Mouse (Mus musculus) kidney, embryonic 14.5 days (tissue): ENCODE results near the gene Arid4a. TPM values are rescaled to one million over a fixed set of nuclear protein-coding genes. Genes with fewer than 3 reads are reported as not detected.

Source experiments
- ATAC-seq: fragments of 200-750 bp; cut with Nextera tagmentation; 2 replicates; pipeline ENCODE4 v1.8.0; 2017; ENCODE audit warnings: moderate number of reproducible peaks, mild to moderate bottlenecking, moderate TSS enrichment, moderate library complexity; ENCODE audit not compliant: low FRiP score, low TSS enrichment
- H3K27ac ChIP-seq: fragments of 300-500 bp; sonication (generic); 2 replicates; pipeline ENCODE4 v1.5.1; 2014; ENCODE audit warnings: low read depth, mild to moderate bottlenecking, low read length, moderate library complexity, mixed read lengths
- H3K27me3 ChIP-seq: fragments of 300-500 bp; sonication (generic); 2 replicates; pipeline ENCODE4 v1.6.1; 2014; ENCODE audit warnings: mild to moderate bottlenecking, low read length; ENCODE audit not compliant: control insufficient read depth, insufficient read depth
- H3K36me3 ChIP-seq: fragments of 300-500 bp; sonication (generic); 2 replicates; pipeline ENCODE4 v1.6.1; 2014; ENCODE audit warnings: low read length, mixed read lengths; ENCODE audit not compliant: control insufficient read depth, insufficient read depth
- H3K4me1 ChIP-seq: fragments of 300-500 bp; sonication (generic); 2 replicates; pipeline ENCODE4 v1.6.1; 2014; ENCODE audit warnings: low read length, mixed read lengths; ENCODE audit not compliant: control insufficient read depth, insufficient read depth
- H3K4me2 ChIP-seq: fragments of 300-500 bp; sonication (generic); replicated peaks from 2 replicates; pipeline ENCODE4 v1.6.1; 2014; ENCODE audit warnings: low read depth, mild to moderate bottlenecking, low read length
- H3K4me3 ChIP-seq: fragments of 300-500 bp; sonication (generic); 2 replicates; pipeline ENCODE4 v1.5.1; 2014; ENCODE audit warnings: mild to moderate bottlenecking, low read length
- H3K9ac ChIP-seq: fragments of 300-500 bp; sonication (generic); 2 replicates; pipeline ENCODE4 v1.6.1; 2014; ENCODE audit warnings: low read depth, mild to moderate bottlenecking, low read length, moderate library complexity
- H3K9me3 ChIP-seq: fragments of 300-500 bp; sonication (generic); 2 replicates; pipeline ENCODE4 v1.6.1; 2016; ENCODE audit warnings: low read length; ENCODE audit not compliant: control insufficient read depth
- whole genome bisulfite sequencing: fragments of 180-500 bp; shearing (Covaris S2); extraction: QIAGEN DNeasy Blood & Tissue Kit; methylation state at CpG from one replicate; pipeline ENCODE4 v1.1.7; 2014; 5-methylcytosine and 5-hydroxymethylcytosine counted together
- polyA plus RNA-seq: library from polyadenylated mRNA; unstranded; fragments of >200 nt; fragmentation: Nextera tagmentation; extraction: Ambion mirVana; gene quantifications from 2 replicates; pipeline ENCODE4 v1.2.1, GENCODE M21; 2014

Arid4a gene
- polyA plus RNA-seq: 24.2 and 37.7 TPM in 2 replicates

- Histone ChIP-seq H3K27ac (peak within 1 kb of the TSS; percentile 97), H3K27me3 (no peaks in the 10 kb centered on the region), H3K36me3 (peaks cover 30% of the 10 kb centered on the region), H3K4me2 (peak within 1 kb of the TSS; percentile 69), H3K9ac (peak within 1 kb of the TSS; percentile 90), H3K4me1 (peaks cover 13% of the 10 kb centered on the region; the same call in 1 of the 2 replicates), H3K9me3 (no peaks in the 10 kb centered on the region), H3K4me3 (peak within 1 kb of the TSS; percentile 84)
- WGBS: under 1% methylated on average over 60 of the region's 61 CpGs
- ATAC-seq: peak; percentile 99
These were observed at the start of gene Arid4a for GRCm38 (mm10) chr12:71015363-71016210. Gene Arid4a, plus strand, starts transcription at chr12:71015990.

GRCm38 (mm10) chr12:70967581-70967980 lies 48.2 kb upstream of the Arid4a start:
- H3K27me3 ChIP-seq: no peaks in the 10 kb centered on the region
- 49% methylated on average over 8 of the region's 8 CpGs for WGBS
- peaks cover 11% of the 10 kb centered on the region for H3K36me3 ChIP-seq
- H3K27ac ChIP-seq: peak overlapping the region; percentile 90
- peak overlapping the region; percentile 56 for H3K4me2 ChIP-seq
- no peaks in the 10 kb centered on the region for H3K4me1 ChIP-seq
- no peak for ATAC-seq
- H3K4me3 ChIP-seq: peak overlapping the region; percentile 68
- peak overlapping the region; percentile 78; the same call in 1 of the 2 replicates for H3K9ac ChIP-seq
- no peaks in the 10 kb centered on the region for H3K9me3 ChIP-seq

- Histone ChIP-seq H3K4me2 (peak overlapping the region; percentile 56), H3K9me3 (no peaks in the 10 kb centered on the region), H3K36me3 (peaks cover 7% of the 10 kb centered on the region), H3K4me1 (no peaks in the 10 kb centered on the region), H3K9ac (peak overlapping the region; percentile 78), H3K4me3 (peak overlapping the region; percentile 68), H3K27me3 (no peaks in the 10 kb centered on the region), H3K27ac (peak overlapping the region; percentile 90)
- ATAC-seq: peak; percentile 82
- under 1% methylated on average over 35 of the region's 35 CpGs for WGBS
These were observed 47.5 kb upstream of the Arid4a start for GRCm38 (mm10) chr12:70968141-70968790.

GRCm38 (mm10) chr12:70968791-70969307 lies 46.9 kb upstream of the Arid4a start:
- Histone ChIP-seq H3K27me3 (no peaks in the 10 kb centered on the region), H3K27ac (peak overlapping the region; percentile 90), H3K4me3 (peak overlapping the region; percentile 68), H3K4me1 (no peaks in the 10 kb centered on the region), H3K9ac (peak overlapping the region; percentile 78; the same call in 1 of the 2 replicates), H3K9me3 (no peaks in the 10 kb centered on the region), H3K4me2 (peak overlapping the region; percentile 56), H3K36me3 (peaks cover 2% of the 10 kb centered on the region; the same call in 1 of the 2 replicates)
- peak; percentile 68 for ATAC-seq
- under 1% methylated on average over 15 of the region's 15 CpGs for WGBS

GRCm38 (mm10) chr12:70969485-70970184 lies 46.2 kb upstream of the Arid4a start:
- Histone ChIP-seq H3K9ac (no peak overlapping the region; the same call in 1 of the 2 replicates), H3K27ac (no peak overlapping the region), H3K36me3 (no peaks in the 10 kb centered on the region), H3K4me3 (peak overlapping the region; percentile 37), H3K27me3 (no peaks in the 10 kb centered on the region), H3K4me2 (peak overlapping the region; percentile 42), H3K4me1 (no peaks in the 10 kb centered on the region), H3K9me3 (no peaks in the 10 kb centered on the region)
- ATAC-seq: no peak
- 4% methylated on average over 17 of the region's 17 CpGs for WGBS

GRCm38 (mm10) chr12:70973831-70974230 lies 42.0 kb upstream of the Arid4a start:
- H3K4me1 ChIP-seq: 0 out of 2 replicates have a peak, but pooled peaks cover 5% of the 10 kb centered on the region
- peak overlapping the region; percentile 60; the same call in 1 of the 2 replicates for H3K4me3 ChIP-seq
- no peak overlapping the region for H3K27ac ChIP-seq
- ATAC-seq: no peak
- WGBS: 83% methylated on average over 4 of the region's 4 CpGs
- no peak overlapping the region for H3K4me2 ChIP-seq
- H3K9me3 ChIP-seq: no peaks in the 10 kb centered on the region
- no peaks in the 10 kb centered on the region for H3K27me3 ChIP-seq
- H3K9ac ChIP-seq: no peak overlapping the region
- peaks cover 8% of the 10 kb centered on the region; the same call in 1 of the 2 replicates for H3K36me3 ChIP-seq

GRCm38 (mm10) chr12:70974441-70975266 lies 41.1 kb upstream of the Arid4a start, which contains the start of gene Psma3:
Gene Psma3, plus strand, starts transcription at chr12:70974621.
- Histone ChIP-seq H3K9ac (peak within 1 kb of the TSS; percentile 85), H3K27ac (peak within 1 kb of the TSS; percentile 93), H3K36me3 (peaks cover 15% of the 10 kb centered on the region; the same call in 1 of the 2 replicates), H3K27me3 (no peaks in the 10 kb centered on the region), H3K4me2 (peak within 1 kb of the TSS; percentile 60), H3K4me1 (0 out of 2 replicates have a peak, but pooled peaks cover 5% of the 10 kb centered on the region), H3K4me3 (peak within 1 kb of the TSS; percentile 60), H3K9me3 (no peaks in the 10 kb centered on the region)
- peak; percentile 99 for ATAC-seq
- WGBS: under 1% methylated on average over 71 of the region's 71 CpGs
